10 mouse cellular contexts compared by ENCODE assay signal in genomic region chr4:141367997-141368791, GRCm38 (mm10). TPM values are rescaled to one million over a fixed set of nuclear protein-coding genes. Genes with fewer than 3 reads are reported as not detected.
A peak's percentile ranks its signal among the peaks of the same experiment; 100 is the strongest.
DNase-seq lines count a peak whose midpoint lies in the region; ATAC-seq lines count a peak whose summit lies in the region.
"Had no signal": no experiment of that assay in that cellular context is flagged by ENCODE, and none has a peak within 500 bp of the region (broad histone marks: within the 10 kb centered on the region; RNA-seq: fewer than 3 reads in every experiment).

TSS of gene Fam131c (plus strand) at chr4:141368220.

- DNase-seq in heart, adult 8-10 months (ENCODE audit: low spot score) = no peak
- peak; percentile 66 for DNase-seq in Muller cell, postnatal 12 days (ENCODE audit: inconsistent ontology term)
- peak; percentile 46 to 81 for DNase-seq in kidney, postnatal 36 days
- DNase-seq in c-Kit-positive CD71-positive TER-119-positive erythroid progenitor cells, embryonic 14.5 days (ENCODE audit: low spot score) = no peak
- DNase-seq in left cerebral cortex, postnatal 36 days (ENCODE audit: low spot score in 2 of 2) = no peak

- H3K27me3 ChIP-seq in heart, embryonic 11.5 days (ENCODE audit: control insufficient read depth, insufficient read depth, low read length) = peaks cover 65% of the 10 kb centered on the region
- H3K27me3 ChIP-seq in forebrain, embryonic 16.5 days (replicated peaks; ENCODE audit: control insufficient read depth, insufficient read depth, low read length) = 0 out of 2 replicates have a peak, but pooled peaks cover 2% of the 10 kb centered on the region
- H3K27me3 ChIP-seq in midbrain, embryonic 12.5 days = peaks cover 74% of the 10 kb centered on the region
- H3K27me3 ChIP-seq: Patski had no signal

- peaks cover 4% of the 10 kb centered on the region; the same call in 1 of the 2 replicates for H3K4me1 ChIP-seq in heart, embryonic 11.5 days (ENCODE audit: control insufficient read depth, insufficient read depth, low read length)
- H3K4me1 ChIP-seq in forebrain, embryonic 16.5 days (replicated peaks; ENCODE audit: control insufficient read depth, insufficient read depth, low read length) = peaks cover 8% of the 10 kb centered on the region
- H3K4me1 ChIP-seq in midbrain, embryonic 12.5 days = peaks cover 10% of the 10 kb centered on the region

- ATAC-seq in heart, embryonic 11.5 days (replicated peaks; ENCODE audit: insufficient number of reproducible peaks, low FRiP score, low TSS enrichment) = no peak
- ATAC-seq in forebrain, embryonic 16.5 days = peak; percentile 51
- ATAC-seq in midbrain, embryonic 12.5 days (ENCODE audit: low FRiP score, low read depth) = peak; percentile 54
- ATAC-seq: Patski had no signal

- H3K27ac ChIP-seq in heart, embryonic 11.5 days (ENCODE audit: low read depth, low read length) = no peak within 1 kb of the TSS
- H3K27ac ChIP-seq in forebrain, embryonic 16.5 days (ENCODE audit: low read length) = no peak within 1 kb of the TSS
- no peak within 1 kb of the TSS for H3K27ac ChIP-seq in midbrain, embryonic 12.5 days (replicated peaks)
- H3K27ac ChIP-seq: macrophage had no signal

- 1% methylated on average over 57 of the region's 71 CpGs for WGBS in heart, embryonic 11.5 days (ENCODE audit: insufficient replicate concordance)
- WGBS in forebrain, embryonic 16.5 days = 1% methylated on average over 53 of the region's 71 CpGs
- WGBS in midbrain, embryonic 12.5 days = 1% methylated on average over 51 of the region's 71 CpGs

- H3K36me3 ChIP-seq in heart, embryonic 11.5 days (ENCODE audit: control insufficient read depth, insufficient read depth, low read length) = no peaks in the 10 kb centered on the region
- no peaks in the 10 kb centered on the region for H3K36me3 ChIP-seq in forebrain, embryonic 16.5 days (ENCODE audit: control insufficient read depth, insufficient read depth)
- no peaks in the 10 kb centered on the region for H3K36me3 ChIP-seq in midbrain, embryonic 12.5 days

- peak within 1 kb of the TSS; percentile 59 for H3K9ac ChIP-seq in heart, embryonic 11.5 days (ENCODE audit: low read depth, low read length)
- H3K9ac ChIP-seq in forebrain, embryonic 16.5 days (replicated peaks; ENCODE audit: low read depth, low read length) = peak within 1 kb of the TSS; percentile 77
- H3K9ac ChIP-seq in midbrain, embryonic 12.5 days (replicated peaks) = peak within 1 kb of the TSS; percentile 71

- peak within 1 kb of the TSS; percentile 60 for H3K4me3 ChIP-seq in heart, embryonic 11.5 days (ENCODE audit: low read depth, low read length)
- H3K4me3 ChIP-seq in forebrain, embryonic 16.5 days (replicated peaks; ENCODE audit: low read length) = peak within 1 kb of the TSS; percentile 63
- peak within 1 kb of the TSS; percentile 66 for H3K4me3 ChIP-seq in midbrain, embryonic 12.5 days

- H3K9me3 ChIP-seq in heart, embryonic 11.5 days (replicated peaks; ENCODE audit: control insufficient read depth, low read length) = no peaks in the 10 kb centered on the region
- no peaks in the 10 kb centered on the region for H3K9me3 ChIP-seq in forebrain, embryonic 16.5 days (ENCODE audit: control insufficient read depth, low read length)
- no peaks in the 10 kb centered on the region for H3K9me3 ChIP-seq in midbrain, embryonic 12.5 days

- peak within 1 kb of the TSS; percentile 98 for H3K4me2 ChIP-seq in heart, embryonic 11.5 days
- peak within 1 kb of the TSS; percentile 94 for H3K4me2 ChIP-seq in forebrain, embryonic 16.5 days (ENCODE audit: low read length)
- peak within 1 kb of the TSS; percentile 100 for H3K4me2 ChIP-seq in midbrain, embryonic 12.5 days (replicated peaks)

- intact Hi-C loops in left cerebral cortex, postnatal 36 days (cut with DNase I) = no loop called here

RNA-seq across cellular contexts. Expression of gene Fam131c, which starts in this region (rescaled TPM):
- 1.00 and 1.0 TPM in 2 replicates for polyA plus RNA-seq in heart, embryonic 11.5 days (2014; fragmentation: Nextera tagmentation; extraction: Ambion mirVana)
- total RNA-seq in heart, adult 8-10 months (2022) = 1 to 10 TPM; 2.4 to 5.5 (median 4.1) TPM
- 11.6 and 19.8 TPM in 2 replicates for polyA plus RNA-seq in forebrain, embryonic 16.5 days (2015; fragmentation: Nextera tagmentation; extraction: Ambion mirVana)
- polyA plus RNA-seq in midbrain, embryonic 12.5 days (2016; fragmentation: Nextera tagmentation; extraction: Ambion mirVana) = 3.5 and 3.8 TPM in 2 replicates
- 1 to 10 TPM; 3.1 TPM for total RNA-seq in left cerebral cortex, postnatal 36 days (2021)
- polyA plus RNA-seq: macrophage had no signal

Comparison
In these comparisons a context has a peak if more than half of its experiments do, and no peak if none do; other contexts are left out.
1. DNase-seq: peak in Muller cell, postnatal 12 days (single experiment) and kidney, postnatal 36 days (2 of 2); none in heart, adult 8-10 months (single experiment), c-Kit-positive CD71-positive TER-119-positive erythroid progenitor cells, embryonic 14.5 days (single experiment) and left cerebral cortex, postnatal 36 days (0 of 2).
2. Peak in every context shown above with its lines, with median percentiles within 50 percentile points of each other: H3K4me2 ChIP-seq, H3K4me3 ChIP-seq and H3K9ac ChIP-seq.